Mouse (Mus musculus) embryonic fibroblast, embryonic 13.5 days (primary cell): ENCODE results near the gene Retsat. TPM values are rescaled to one million over a fixed set of nuclear protein-coding genes. Genes with fewer than 3 reads are reported as not detected.

Experiments used
- H3K27ac ChIP-seq: 2 replicates; pipeline ENCODE4 v1.5.1; 2012; ENCODE audit warnings: low read length, control low read depth, inconsistent platforms; ENCODE audit not compliant: insufficient read depth
- H3K4me1 ChIP-seq: 2 replicates; pipeline ENCODE4 v1.6.1; 2011; ENCODE audit warnings: low read length; ENCODE audit not compliant: control insufficient read depth, insufficient read depth
- H3K4me3 ChIP-seq: 2 replicates; pipeline ENCODE4 v1.5.1; 2011; ENCODE audit warnings: mild to moderate bottlenecking, control low read depth, low read length; ENCODE audit not compliant: insufficient read depth
- CTCF ChIP-seq: IDR thresholded peaks from 2 replicates; pipeline ENCODE4 v1.5.1; 2011; ENCODE audit warnings: mild to moderate bottlenecking, control low read depth, low read length, moderate library complexity, borderline replicate concordance; ENCODE audit not compliant: insufficient read depth
- POLR2A ChIP-seq: IDR thresholded peaks from 2 replicates; pipeline ENCODE4 v1.6.1; 2011; ENCODE audit warnings: low read depth, mild to moderate bottlenecking, control low read depth, low read length, moderate library complexity
- polyA plus RNA-seq: library from polyadenylated mRNA; stranded (reverse); fragments of >200 nt; gene quantifications from 2 replicates; pipeline ENCODE4 v1.2.4, GENCODE M21; 2011; ENCODE audit warnings: low read depth; ENCODE audit not compliant: missing spikeins, insufficient read length

Gene Retsat
- polyA plus RNA-seq, 1 experiment: 12.3 TPM

DNA sequence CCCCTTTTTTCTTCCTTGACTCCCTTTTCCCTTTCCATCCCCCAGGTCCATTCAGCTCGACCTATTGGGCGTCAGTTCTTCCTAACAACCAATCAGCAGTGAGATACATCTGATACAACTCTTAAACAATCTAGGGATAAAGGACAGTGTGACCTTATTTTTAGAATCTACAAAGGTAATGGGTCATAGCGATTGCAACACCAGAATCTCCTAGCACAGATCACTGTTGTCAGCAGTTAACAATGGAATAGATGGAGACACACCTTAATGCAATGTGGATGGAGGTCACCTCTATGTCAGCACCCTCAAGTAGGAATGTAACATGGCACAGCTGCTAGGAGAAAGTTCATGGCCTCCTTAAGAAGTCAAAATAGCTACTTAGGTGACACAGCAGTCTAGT is 24.6 kb downstream of the Retsat start:
- H3K27ac ChIP-seq: no peak overlapping the region
- no peak overlapping the region for H3K4me3 ChIP-seq
- TF ChIP-seq POLR2A (no peak), CTCF (no peak)
- no peaks in the 10 kb centered on the region for H3K4me1 ChIP-seq

DNA sequence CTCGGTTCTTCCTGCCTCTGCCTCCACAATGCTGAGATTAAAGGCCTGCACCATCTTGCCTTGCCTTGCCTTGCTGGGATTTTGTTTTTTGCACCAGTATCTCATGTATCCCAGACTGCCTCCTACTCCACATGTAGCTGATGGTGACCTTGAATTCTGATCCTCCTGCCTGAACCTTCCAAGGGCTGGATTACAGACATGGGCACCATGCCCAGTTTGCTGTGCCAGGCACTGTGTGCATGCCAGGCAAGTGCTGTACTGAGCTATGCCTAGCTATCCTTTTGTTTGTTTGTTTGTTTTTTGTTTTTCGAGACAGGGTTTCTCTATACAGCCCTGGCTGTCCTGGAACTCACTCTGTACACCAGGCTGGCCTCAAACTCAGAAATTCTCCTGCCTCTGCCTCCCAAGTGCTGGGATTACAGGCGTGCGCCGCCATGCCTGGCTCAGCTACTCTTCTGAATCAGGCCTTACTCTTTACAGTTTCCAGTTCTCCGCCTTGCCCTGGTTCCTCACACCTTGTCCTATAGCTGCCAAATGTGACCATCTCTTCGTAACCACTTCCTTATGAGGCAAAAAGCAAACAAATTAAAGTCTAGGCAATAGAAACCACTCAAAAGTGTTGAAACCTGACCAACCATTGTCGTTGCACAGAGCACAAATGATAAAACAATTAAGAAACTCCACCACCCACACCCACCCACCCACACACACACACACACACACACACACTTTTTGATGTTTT is 25.6 kb downstream of the Retsat start:
- no peak overlapping the region for H3K27ac ChIP-seq
- TF ChIP-seq CTCF: no peak
- no peak for TF ChIP-seq POLR2A
- H3K4me3 ChIP-seq: no peak overlapping the region
- no peaks in the 10 kb centered on the region for H3K4me1 ChIP-seq

DNA sequence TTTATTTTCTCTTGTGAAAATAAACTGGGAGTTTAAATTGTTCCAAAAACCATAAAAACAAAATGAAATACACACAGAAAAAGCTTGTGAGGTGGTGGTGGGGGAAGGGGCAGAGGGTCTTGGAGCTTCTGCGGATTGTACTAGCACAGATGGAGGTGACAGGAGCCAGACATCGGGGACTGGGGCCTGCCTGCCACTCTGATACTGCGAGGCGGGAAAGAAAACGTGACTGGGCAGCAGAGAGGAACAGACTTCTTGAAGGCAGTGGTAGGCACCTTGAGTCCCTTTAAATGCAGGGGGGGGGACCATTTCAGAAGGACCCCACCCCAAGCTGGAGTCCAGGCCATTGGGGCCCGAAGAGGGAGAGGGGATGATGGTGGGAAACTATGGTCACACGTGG is 28.1 kb downstream of the Retsat start:
- TF ChIP-seq CTCF: no peak
- no peak for TF ChIP-seq POLR2A
- H3K27ac ChIP-seq: no peak overlapping the region
- no peaks in the 10 kb centered on the region for H3K4me1 ChIP-seq
- no peak overlapping the region for H3K4me3 ChIP-seq

DNA sequence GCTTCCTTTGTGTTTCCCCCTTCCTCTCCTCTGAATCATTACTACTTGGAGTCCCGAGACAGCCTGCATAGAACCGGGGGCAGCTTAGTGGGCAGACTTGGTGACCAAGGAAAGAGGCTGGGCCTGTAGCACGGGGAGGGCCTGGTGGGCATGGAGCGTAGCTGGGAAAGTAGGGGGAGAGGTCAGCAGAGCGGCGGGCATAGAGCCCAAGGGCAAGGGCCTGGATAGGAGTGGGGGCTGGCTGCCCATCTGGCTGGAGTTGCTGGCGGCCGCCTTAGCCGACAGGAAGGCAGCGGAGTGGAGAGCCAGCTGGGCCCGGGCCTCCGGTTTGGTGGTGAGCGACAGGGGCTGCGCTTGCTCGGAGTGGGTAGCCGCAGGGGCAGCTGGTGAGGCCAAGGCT is 29.0 kb downstream of the Retsat start:
- H3K4me3 ChIP-seq: no peak overlapping the region
- no peak overlapping the region for H3K27ac ChIP-seq
- H3K4me1 ChIP-seq: no peaks in the 10 kb centered on the region
- TF ChIP-seq CTCF (no peak), POLR2A (no peak)

GRCm38 (mm10) chr6:72630370-72630769 is 32.1 kb downstream of the Retsat start:
- Histone ChIP-seq H3K4me3 (no peak overlapping the region), H3K27ac (no peak overlapping the region), H3K4me1 (no peaks in the 10 kb centered on the region)
- TF ChIP-seq POLR2A (no peak), CTCF (no peak)

DNA sequence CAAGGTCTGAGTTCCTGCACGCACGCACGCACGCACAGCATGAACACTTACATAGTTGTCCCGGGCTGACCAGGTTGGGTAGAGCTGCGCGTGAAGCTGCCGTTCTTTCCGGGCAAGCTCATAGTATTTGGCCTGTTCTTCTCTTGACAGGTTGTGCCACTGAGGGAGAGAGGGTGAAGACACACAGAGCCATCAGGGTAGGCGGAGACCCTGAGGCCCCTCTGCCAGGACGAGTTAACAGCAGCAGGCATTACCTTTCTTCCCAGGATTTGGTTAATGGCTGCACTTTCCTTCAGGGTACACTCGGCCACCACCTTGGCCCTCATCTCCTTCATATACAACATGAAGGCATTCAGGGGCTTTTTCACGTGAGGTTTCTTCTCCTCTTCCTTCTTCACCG is 32.7 kb downstream of the Retsat start:
- H3K27ac ChIP-seq: no peak overlapping the region
- no peak overlapping the region for H3K4me3 ChIP-seq
- TF ChIP-seq CTCF (no peak), POLR2A (no peak)
- H3K4me1 ChIP-seq: no peaks in the 10 kb centered on the region

DNA sequence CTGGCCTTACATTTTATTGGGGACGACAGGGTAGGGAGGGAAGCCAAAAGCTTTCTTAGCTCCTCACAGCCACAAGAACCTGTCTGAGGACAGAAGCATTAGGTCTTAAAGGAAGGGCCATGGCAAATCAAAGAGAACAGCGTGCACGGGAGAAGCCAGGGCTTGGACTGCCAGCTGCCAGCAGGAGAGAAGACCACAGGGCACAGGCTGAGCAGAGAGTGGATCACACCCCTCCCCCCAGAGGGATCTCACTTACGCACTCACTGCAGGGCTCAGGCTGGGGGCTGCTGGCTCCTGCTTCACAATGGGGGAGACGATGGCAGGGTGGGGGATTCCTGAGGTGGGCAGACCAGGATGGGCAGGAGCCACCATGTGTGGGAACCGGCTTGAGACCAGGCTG is 33.4 kb downstream of the Retsat start:
- no peaks in the 10 kb centered on the region for H3K4me1 ChIP-seq
- H3K27ac ChIP-seq: no peak overlapping the region
- TF ChIP-seq CTCF: no peak
- TF ChIP-seq POLR2A: no peak
- no peak overlapping the region for H3K4me3 ChIP-seq

DNA sequence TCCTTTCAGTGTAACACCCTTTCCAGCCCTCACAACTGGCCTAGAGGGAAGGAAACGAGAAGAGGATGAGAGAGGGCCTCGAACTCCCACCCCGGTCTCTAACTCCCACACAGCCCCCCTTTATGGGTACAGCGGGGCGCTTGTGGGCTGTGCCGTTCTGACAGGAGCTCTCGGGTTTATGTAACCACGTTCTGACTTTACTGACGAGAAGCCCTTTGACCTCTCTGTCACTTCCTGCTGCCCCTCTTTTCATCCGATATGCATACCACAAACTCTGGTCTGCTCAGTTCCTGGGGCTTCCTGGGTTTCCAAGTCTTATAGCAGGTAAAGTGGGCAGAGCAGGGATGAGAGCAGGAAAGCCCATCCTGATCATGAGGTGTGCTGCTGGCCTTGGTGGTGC is 36.0 kb downstream of the Retsat start:
- TF ChIP-seq CTCF (no peak), POLR2A (no peak)
- Histone ChIP-seq H3K27ac (no peak overlapping the region), H3K4me1 (no peaks in the 10 kb centered on the region), H3K4me3 (no peak overlapping the region)

- TF ChIP-seq CTCF (0 out of 2 replicates have a peak, but pooled peaks have one; percentile 7), POLR2A (no peak)
- H3K4me1 ChIP-seq: no peaks in the 10 kb centered on the region
- H3K27ac ChIP-seq: no peak overlapping the region
- no peak overlapping the region for H3K4me3 ChIP-seq
These were observed 37.6 kb downstream of the Retsat start for GRCm38 (mm10) chr6:72635760-72636431.

DNA sequence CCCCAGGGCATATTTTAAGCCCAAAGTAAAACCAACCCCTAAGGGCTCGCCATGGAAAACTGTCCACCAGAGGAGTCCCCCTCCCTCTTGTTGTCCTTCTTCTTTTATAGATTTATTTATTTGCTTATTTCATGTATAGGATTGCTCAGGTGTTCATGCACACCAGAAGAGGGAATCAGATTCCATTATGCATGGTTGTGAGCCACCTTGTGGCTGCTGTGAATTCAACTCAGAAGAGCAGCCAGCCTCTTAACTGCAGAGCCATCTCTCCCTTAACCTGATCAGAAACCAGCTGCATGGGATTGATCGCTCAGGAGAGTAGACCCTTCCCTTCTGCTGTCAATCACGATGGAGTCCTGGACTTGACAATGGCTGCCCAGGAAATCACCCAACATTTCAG is 38.7 kb downstream of the Retsat start:
- Histone ChIP-seq H3K4me3 (no peak overlapping the region), H3K27ac (no peak overlapping the region)
- TF ChIP-seq CTCF (no peak), POLR2A (no peak)

More for the DNA sequence above, 38.7 kb downstream of the Retsat start:
- H3K4me1 ChIP-seq: peaks cover under 1% of the 10 kb centered on the region; the same call in 1 of the 2 replicates
